In genomic region chr10:86074134-86074533, GRCm38 (mm10) we compare ENCODE assay signal across 27 mouse cellular contexts. TPM values are rescaled to one million over a fixed set of nuclear protein-coding genes. Genes with fewer than 3 reads are reported as not detected.
A peak's percentile ranks its signal among the peaks of the same experiment; 100 is the strongest.
DNase-seq lines count a peak whose midpoint lies in the region; ATAC-seq and TF ChIP-seq lines count a peak whose summit lies in the region.
"Had no signal": no experiment of that assay in that cellular context is flagged by ENCODE, and none has a peak within 500 bp of the region (broad histone marks: within the 10 kb centered on the region; RNA-seq: fewer than 3 reads in every experiment).

No protein-coding gene starts in this region.

- peak; percentile 70 for ATAC-seq in granulocyte monocyte progenitor cell, adult 5-6 weeks (replicated peaks; ENCODE audit: poor library complexity, severe bottlenecking)
- no peak for ATAC-seq in forebrain, embryonic 15.5 days (replicated peaks)
- ATAC-seq in hindbrain, embryonic 16.5 days: no peak
- ATAC-seq: activated CD4-positive, CD25-positive, alpha-beta regulatory T cell, adult 4 months; CD4-positive, CD25-positive, alpha-beta regulatory T cell, adult 4 months; forebrain, embryonic 14.5 days; hindbrain, postnatal 0 days; inflammation-experienced regulatory T-cells, adult 6 months had no signal

- no peaks in the 10 kb centered on the region for H3K9me3 ChIP-seq in forebrain, embryonic 15.5 days
- no peaks in the 10 kb centered on the region for H3K9me3 ChIP-seq in limb, embryonic 10.5 days (replicated peaks)
- H3K9me3 ChIP-seq in hindbrain, embryonic 16.5 days (ENCODE audit: control insufficient read depth, low read length): peaks cover 2% of the 10 kb centered on the region; the same call in 1 of the 2 replicates
- H3K9me3 ChIP-seq: embryonic facial prominence, embryonic 12.5 days; embryonic facial prominence, embryonic 15.5 days; heart, embryonic 15.5 days; hindbrain, embryonic 10.5 days had no signal

- TF ChIP-seq CTCF in kidney, adult 2 months (conservative IDR thresholded peaks at IDR 0.05; ENCODE audit: insufficient read depth, insufficient read length, low read depth, low read length): no peak

- TF ChIP-seq POLR2A in kidney, adult 2 months (IDR thresholded peaks at IDR 0.05; ENCODE audit: low read depth, low read length): no peak

- peaks cover 15% of the 10 kb centered on the region; the same call in 1 of the 2 replicates for H3K4me1 ChIP-seq in kidney, adult 2 months (ENCODE audit: control insufficient read depth, insufficient read depth, low read length)
- H3K4me1 ChIP-seq in forebrain, embryonic 15.5 days: no peaks in the 10 kb centered on the region
- peaks cover 5% of the 10 kb centered on the region for H3K4me1 ChIP-seq in limb, embryonic 10.5 days
- H3K4me1 ChIP-seq in hindbrain, embryonic 16.5 days (ENCODE audit: control insufficient read depth, insufficient read depth, low read depth, low read length): no peaks in the 10 kb centered on the region
- H3K4me1 ChIP-seq: embryonic facial prominence, embryonic 15.5 days; heart, embryonic 12.5 days; heart, embryonic 15.5 days had no signal

- no peak overlapping the region for H3K4me3 ChIP-seq in kidney, adult 2 months (ENCODE audit: insufficient read depth, low read depth, low read length)
- H3K4me3 ChIP-seq in forebrain, embryonic 15.5 days: no peak overlapping the region
- no peak overlapping the region for H3K4me3 ChIP-seq in limb, embryonic 10.5 days
- no peak overlapping the region for H3K4me3 ChIP-seq in hindbrain, embryonic 16.5 days (ENCODE audit: low read length)
- H3K4me3 ChIP-seq: embryonic facial prominence, embryonic 12.5 days; embryonic facial prominence, embryonic 15.5 days; heart, embryonic 12.5 days; heart, embryonic 15.5 days; hindbrain, embryonic 10.5 days; hindbrain, embryonic 13.5 days had no signal

- 45% methylated on average over 4 of the region's 4 CpGs for WGBS in kidney, adult 2 months
- 86% methylated on average over 4 of the region's 4 CpGs for WGBS in forebrain, embryonic 15.5 days
- 90% methylated on average over 4 of the region's 4 CpGs for WGBS in limb, embryonic 10.5 days
- WGBS in hindbrain, embryonic 16.5 days: 78% methylated on average over 4 of the region's 4 CpGs

- H3K27ac ChIP-seq in kidney, adult 2 months (ENCODE audit: insufficient read depth, low read depth, low read length): no peak overlapping the region
- H3K27ac ChIP-seq in forebrain, embryonic 15.5 days (replicated peaks): no peak overlapping the region
- H3K27ac ChIP-seq in limb, embryonic 10.5 days: no peak overlapping the region
- H3K27ac ChIP-seq in hindbrain, embryonic 16.5 days (ENCODE audit: low read depth, low read length): no peak overlapping the region
- H3K27ac ChIP-seq: embryonic facial prominence, embryonic 12.5 days; embryonic facial prominence, embryonic 15.5 days; heart, embryonic 15.5 days; hindbrain, embryonic 10.5 days; hindbrain, embryonic 13.5 days; hindbrain, postnatal 0 days had no signal

- no peak overlapping the region for H3K4me2 ChIP-seq in forebrain, embryonic 15.5 days (replicated peaks)
- H3K4me2 ChIP-seq in hindbrain, embryonic 16.5 days (ENCODE audit: low read length): no peak overlapping the region
- H3K4me2 ChIP-seq: embryonic facial prominence, embryonic 12.5 days; embryonic facial prominence, embryonic 15.5 days; heart, embryonic 12.5 days; heart, embryonic 15.5 days; hindbrain, embryonic 13.5 days had no signal

- no peaks in the 10 kb centered on the region for H3K36me3 ChIP-seq in kidney, adult 2 months (ENCODE audit: control insufficient read depth, insufficient read depth, low read length)
- no peaks in the 10 kb centered on the region for H3K36me3 ChIP-seq in forebrain, embryonic 15.5 days
- H3K36me3 ChIP-seq in limb, embryonic 10.5 days: no peaks in the 10 kb centered on the region
- H3K36me3 ChIP-seq in hindbrain, embryonic 16.5 days (ENCODE audit: control insufficient read depth, insufficient read depth, low read length): peaks cover 2% of the 10 kb centered on the region; the same call in 1 of the 2 replicates
- H3K36me3 ChIP-seq: embryonic facial prominence, embryonic 12.5 days; embryonic facial prominence, embryonic 15.5 days; heart, embryonic 12.5 days; heart, embryonic 15.5 days; hindbrain, embryonic 10.5 days had no signal

- H3K9ac ChIP-seq in forebrain, embryonic 15.5 days (replicated peaks): no peak overlapping the region
- no peak overlapping the region for H3K9ac ChIP-seq in hindbrain, embryonic 16.5 days (ENCODE audit: low read depth, low read length)
- H3K9ac ChIP-seq: embryonic facial prominence, embryonic 12.5 days; embryonic facial prominence, embryonic 15.5 days; heart, embryonic 12.5 days; heart, embryonic 15.5 days; hindbrain, embryonic 13.5 days had no signal

- peak; percentile 48 for DNase-seq in kidney, adult 2 months
- DNase-seq in kidney, postnatal 4 days: no peak
- DNase-seq in 3T3-L1 (ENCODE audit: low read depth, low spot score) (peak; percentile 24), 416B (ENCODE audit: low read depth) (peak; percentile 20)
- no peak for DNase-seq in limb, embryonic 10.5 days (ENCODE audit: low spot score)
- DNase-seq: adrenal gland, postnatal 10 days; cerebellum, adult 11 months; cerebellum, adult 2 months; cerebellum, adult 9-11 months; cerebellum, postnatal 25 days; gastrocnemius, postnatal 25 days; heart, postnatal 10 days; heart, postnatal 36 days had no signal

- H3K27me3 ChIP-seq in kidney, adult 2 months (replicated peaks; ENCODE audit: control insufficient read depth, insufficient read depth, low read length): no peaks in the 10 kb centered on the region
- no peaks in the 10 kb centered on the region for H3K27me3 ChIP-seq in forebrain, embryonic 15.5 days
- no peaks in the 10 kb centered on the region for H3K27me3 ChIP-seq in limb, embryonic 10.5 days (ENCODE audit: low read depth, poor library complexity, severe bottlenecking)
- no peaks in the 10 kb centered on the region for H3K27me3 ChIP-seq in hindbrain, embryonic 16.5 days (replicated peaks; ENCODE audit: control insufficient read depth, insufficient read depth, low read length)
- H3K27me3 ChIP-seq: embryonic facial prominence, embryonic 12.5 days; embryonic facial prominence, embryonic 15.5 days; heart, embryonic 12.5 days; heart, embryonic 15.5 days; hindbrain, embryonic 13.5 days had no signal

RNA-seq across cellular contexts. Expression of gene Fbxo7, which starts 52.4 kb away (rescaled TPM):
- polyA plus RNA-seq in kidney, adult 2 months (2012; rRNA removed): 81.5 and 81.6 TPM in 2 replicates
- total RNA-seq in granulocyte monocyte progenitor cell, adult 5-6 weeks (2014; fragmentation: Nextera tagmentation): 23.4 and 35.9 TPM in 2 replicates
- total RNA-seq in granulocyte monocyte progenitor cell, adult 5-6 weeks (2017): 16.8 and 24.3 TPM in 2 replicates
- polyA plus RNA-seq in forebrain, embryonic 15.5 days (2015; fragmentation: Nextera tagmentation; extraction: Ambion mirVana): 15.0 and 15.4 TPM in 2 replicates
- 15.6 and 20.1 TPM in 2 replicates for polyA plus RNA-seq in limb, embryonic 10.5 days (2016; fragmentation: Nextera tagmentation; extraction: Ambion mirVana)
- polyA plus RNA-seq in hindbrain, embryonic 16.5 days (2015; fragmentation: Nextera tagmentation; extraction: Ambion mirVana): 21.8 and 24.9 TPM in 2 replicates

Comparison
In these comparisons a context has a peak if more than half of its experiments do, and no peak if none do; other contexts are left out.
1. DNase-seq: peak in kidney, adult 2 months (single experiment), 3T3-L1 (single experiment) and 416B (single experiment); none in kidney, postnatal 4 days (0 of 2) and limb, embryonic 10.5 days (single experiment).